Mouse (Mus musculus) liver, postnatal 0 days (tissue): Measurements from ENCODE around the gene Tnpo1.

Experiments
- CTCF ChIP-seq: sonication (generic); IDR thresholded peaks from 2 replicates; pipeline ENCODE4 v1.5.1; 2016; ENCODE audit warnings: antibody characterized with exemption, low read depth
- EP300 ChIP-seq: IDR thresholded peaks from 2 replicates; pipeline ENCODE4 v1.6.1; 2016; ENCODE audit warnings: antibody characterized with exemption, low read depth, mild to moderate bottlenecking

DNA sequence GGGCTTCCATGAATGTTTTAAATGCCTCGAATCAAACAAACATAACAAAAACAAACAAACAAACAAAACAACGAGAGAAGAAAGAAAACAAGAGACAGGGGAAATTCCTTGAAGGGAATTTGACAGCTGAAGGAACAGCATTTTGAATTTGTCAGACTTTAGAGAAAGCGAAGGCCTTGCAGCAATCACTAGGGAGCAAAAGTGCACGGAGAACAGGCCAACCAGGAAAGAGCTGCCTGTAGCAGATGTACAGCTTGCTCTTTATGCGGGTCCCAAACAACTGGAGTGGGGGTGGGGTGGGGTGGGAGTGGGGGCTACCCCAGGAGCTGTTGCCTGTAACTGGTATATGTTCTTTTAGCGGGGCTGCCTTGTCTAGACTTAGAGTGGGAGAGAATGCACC is 16.2 kb upstream of the Tnpo1 start:
- TF ChIP-seq CTCF (no peak), EP300 (no peak)
